Mouse (Mus musculus) bone marrow, adult 2 months (tissue): ENCODE results near the gene Ttpal. TPM values are rescaled to one million over a fixed set of nuclear protein-coding genes. Genes with fewer than 3 reads are reported as not detected.

Experiments used
- H3K27ac ChIP-seq: fragments of 200-500 bp; 2 replicates; pipeline ENCODE4 v1.5.1; 2012; ENCODE audit warnings: low read depth, mild to moderate bottlenecking, control low read depth, inconsistent platforms, low read length; ENCODE audit not compliant: control insufficient read depth, poor library complexity, insufficient read depth
- H3K4me1 ChIP-seq: fragments of 200-500 bp; 2 replicates; pipeline ENCODE4 v1.6.1; 2011; ENCODE audit warnings: low read length; ENCODE audit not compliant: control insufficient read depth, insufficient read depth
- H3K4me3 ChIP-seq: fragments of 200-500 bp; replicated peaks from 2 replicates; pipeline ENCODE3; 2011; ENCODE audit warnings: mild to moderate bottlenecking, low read depth, low read length, control low read depth; ENCODE audit not compliant: control insufficient read depth
- CTCF ChIP-seq: fragments of 200-500 bp; IDR thresholded peaks from 2 replicates; pipeline ENCODE4 v1.5.1; 2011; ENCODE audit warnings: low read length, control low read depth; ENCODE audit not compliant: control insufficient read depth, insufficient read depth
- POLR2A ChIP-seq: fragments of 200-500 bp; IDR thresholded peaks from 2 replicates; pipeline ENCODE4 v1.6.1; 2011; ENCODE audit warnings: low read depth, mild to moderate bottlenecking, control low read depth, low read length, borderline replicate concordance; ENCODE audit not compliant: control insufficient read depth
- WGBS: fragments of 180-500 bp; shearing (Covaris S2); methylation state at CpG from one replicate; pipeline ENCODE4 v1.1.7; 2018; 5-methylcytosine and 5-hydroxymethylcytosine counted together
- polyA plus RNA-seq: library from polyadenylated mRNA; stranded (reverse); fragments of >200 nt; gene quantifications from 2 replicates; pipeline ENCODE4 v1.2.4, GENCODE M21; 2011; ENCODE audit warnings: low replicate concordance; ENCODE audit not compliant: missing spikeins, insufficient read depth, insufficient read length

Gene Ttpal
- polyA plus RNA-seq, 1 experiment = 19.8 TPM

GRCm38 (mm10) chr2:163561258-163561948, 40.7 kb upstream of the Ttpal start:
- H3K4me1 ChIP-seq = no peaks in the 10 kb centered on the region

GRCm38 (mm10) chr2:163564646-163565045, 37.5 kb upstream of the Ttpal start:
- Histone ChIP-seq H3K27ac (no peak overlapping the region), H3K4me3 (no peak overlapping the region), H3K4me1 (no peaks in the 10 kb centered on the region)
- WGBS = 48% methylated on average over 8 of the region's 8 CpGs
- TF ChIP-seq POLR2A = no peak
- no peak for TF ChIP-seq CTCF

More at GRCm38 (mm10) chr2:163561258-163561948, 40.7 kb upstream of the Ttpal start:
- H3K27ac ChIP-seq = no peak overlapping the region
- TF ChIP-seq CTCF (no peak), POLR2A (no peak)
- WGBS = 74% methylated on average over 13 of the region's 13 CpGs
- no peak overlapping the region for H3K4me3 ChIP-seq

- whole genome bisulfite sequencing = 70% methylated on average over 3 of the region's 3 CpGs
- Histone ChIP-seq H3K4me1 (no peaks in the 10 kb centered on the region; the same call in 1 of the 2 replicates), H3K27ac (no peak overlapping the region), H3K4me3 (no peak overlapping the region)
- TF ChIP-seq CTCF (no peak), POLR2A (no peak)
These were observed 27.8 kb upstream of the Ttpal start for GRCm38 (mm10) chr2:163574321-163574720.

GRCm38 (mm10) chr2:163575248-163575647, 26.9 kb upstream of the Ttpal start:
- Histone ChIP-seq H3K4me1 (no peaks in the 10 kb centered on the region; the same call in 1 of the 2 replicates), H3K27ac (no peak overlapping the region), H3K4me3 (no peak overlapping the region)
- TF ChIP-seq POLR2A = no peak
- TF ChIP-seq CTCF = no peak
- 26% methylated on average over 11 of the region's 11 CpGs for WGBS

GRCm38 (mm10) chr2:163577986-163578385, 24.1 kb upstream of the Ttpal start:
- 88% methylated on average over 2 of the region's 2 CpGs for WGBS
- Histone ChIP-seq H3K27ac (no peak overlapping the region), H3K4me1 (no peaks in the 10 kb centered on the region; the same call in 1 of the 2 replicates), H3K4me3 (no peak overlapping the region)
- no peak for TF ChIP-seq POLR2A
- no peak for TF ChIP-seq CTCF

DNA sequence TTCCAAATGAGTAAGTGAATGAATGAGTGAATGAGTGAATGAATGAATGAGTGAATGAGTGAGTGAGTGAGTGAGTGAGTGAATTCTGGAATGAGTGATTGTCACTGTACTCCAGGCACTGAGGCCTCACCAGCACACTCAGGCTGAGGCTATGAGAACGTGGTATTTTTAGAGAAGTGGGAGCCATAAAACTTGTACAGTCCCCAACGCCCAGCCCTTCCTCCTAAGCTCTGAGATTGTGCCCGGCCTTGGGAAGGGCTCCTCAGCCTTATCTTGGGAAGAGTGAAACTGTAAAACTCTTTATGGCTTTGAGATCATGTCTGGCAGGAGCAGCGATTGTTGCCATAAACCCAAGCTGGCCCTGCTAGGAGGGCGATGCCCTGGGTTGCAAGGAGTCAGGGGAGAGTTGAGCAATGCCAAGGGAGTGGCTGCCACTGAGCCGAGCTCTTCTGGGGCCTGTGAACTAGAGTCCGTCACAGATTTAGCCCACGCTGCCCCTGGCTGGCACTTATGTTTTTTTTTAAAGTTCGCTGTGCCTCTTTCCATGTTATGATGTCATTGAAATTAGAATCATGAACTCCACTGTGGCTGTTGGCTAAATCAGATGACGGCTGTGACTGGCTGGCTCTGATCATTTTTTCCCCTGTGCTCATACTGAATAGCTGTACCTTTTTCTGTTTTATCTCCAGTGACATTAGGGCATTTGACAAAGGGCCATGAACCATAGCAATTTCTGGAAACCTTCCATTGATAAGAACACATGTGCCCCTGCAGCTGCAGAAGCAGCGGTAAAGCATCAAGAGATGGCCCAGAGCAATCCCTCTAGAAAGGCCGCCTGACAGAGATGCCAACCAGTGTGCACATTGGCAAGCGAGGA, 21.8 kb upstream of the Ttpal start:
- H3K4me1 ChIP-seq = no peaks in the 10 kb centered on the region; the same call in 1 of the 2 replicates
- no peak for TF ChIP-seq CTCF
- TF ChIP-seq POLR2A = no peak
- H3K4me3 ChIP-seq = no peak overlapping the region
- 0 out of 2 replicates have a peak overlapping the region, but pooled peaks have one; percentile 19 for H3K27ac ChIP-seq
- WGBS = 42% methylated on average over 13 of the region's 13 CpGs

DNA sequence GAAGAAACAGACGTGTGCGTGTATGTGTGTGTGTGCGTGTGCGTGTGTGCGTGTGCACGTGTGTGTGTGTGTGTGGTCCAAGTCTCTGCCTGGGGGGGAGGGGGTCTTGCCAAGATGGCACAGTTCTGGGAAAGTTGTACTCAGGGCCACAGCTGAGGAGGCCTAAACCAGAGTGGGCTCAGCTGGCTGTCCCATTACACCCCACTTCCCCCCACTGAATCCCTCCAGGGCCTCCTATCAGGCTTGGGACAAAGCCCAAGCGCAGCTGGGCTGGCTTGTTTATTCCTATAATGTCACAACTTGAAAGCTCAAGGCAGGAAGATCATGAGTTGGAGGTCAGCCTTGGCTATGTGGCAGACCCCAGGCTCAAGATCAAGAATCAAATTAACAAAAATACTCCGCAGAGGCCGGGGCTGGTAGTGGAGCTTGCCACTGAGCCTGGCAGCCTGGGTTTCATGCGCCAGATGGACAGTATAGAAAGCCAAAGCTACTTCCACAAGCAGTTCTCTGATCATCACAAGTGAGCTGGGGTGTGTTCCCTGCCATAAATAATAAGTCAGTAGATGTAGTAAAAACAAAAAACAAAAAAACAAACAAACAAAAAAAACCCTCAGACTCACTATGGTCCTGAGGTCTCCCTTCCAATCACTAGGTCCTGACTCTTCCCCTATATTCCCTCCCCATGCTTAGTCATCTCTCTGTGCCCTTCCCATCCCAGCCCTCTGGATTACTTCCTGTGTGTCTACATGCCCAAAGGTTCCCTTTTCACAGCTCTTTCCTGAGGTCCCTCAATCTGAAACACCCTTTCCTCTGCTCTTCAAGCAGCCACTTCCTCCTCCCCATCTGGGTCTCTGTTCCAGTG, 18.7 kb upstream of the Ttpal start:
- Histone ChIP-seq H3K27ac (no peak overlapping the region), H3K4me1 (no peaks in the 10 kb centered on the region; the same call in 1 of the 2 replicates), H3K4me3 (no peak overlapping the region)
- 93% methylated on average over 10 of the region's 10 CpGs for WGBS
- TF ChIP-seq CTCF = no peak
- no peak for TF ChIP-seq POLR2A

GRCm38 (mm10) chr2:163584088-163584426, 18.1 kb upstream of the Ttpal start:
- Histone ChIP-seq H3K27ac (no peak overlapping the region), H3K4me3 (no peak overlapping the region), H3K4me1 (no peaks in the 10 kb centered on the region; the same call in 1 of the 2 replicates)
- WGBS = 70% methylated on average over 10 of the region's 10 CpGs
- no peak for TF ChIP-seq CTCF
- TF ChIP-seq POLR2A = no peak
